Mouse (Mus musculus): ENCODE results near the gene Tes. TPM values are rescaled to one million over a fixed set of nuclear protein-coding genes. Genes with fewer than 3 reads are reported as not detected.
"Not testable (repeated sequence)": the region's sequence is repeated elsewhere in the genome, so short reads cannot be mapped to it uniquely, and the experiment has no call there.

Tes gene
- 1 to 10 TPM; 3.0 to 3.5 TPM for total RNA-seq (2021)

DNA sequence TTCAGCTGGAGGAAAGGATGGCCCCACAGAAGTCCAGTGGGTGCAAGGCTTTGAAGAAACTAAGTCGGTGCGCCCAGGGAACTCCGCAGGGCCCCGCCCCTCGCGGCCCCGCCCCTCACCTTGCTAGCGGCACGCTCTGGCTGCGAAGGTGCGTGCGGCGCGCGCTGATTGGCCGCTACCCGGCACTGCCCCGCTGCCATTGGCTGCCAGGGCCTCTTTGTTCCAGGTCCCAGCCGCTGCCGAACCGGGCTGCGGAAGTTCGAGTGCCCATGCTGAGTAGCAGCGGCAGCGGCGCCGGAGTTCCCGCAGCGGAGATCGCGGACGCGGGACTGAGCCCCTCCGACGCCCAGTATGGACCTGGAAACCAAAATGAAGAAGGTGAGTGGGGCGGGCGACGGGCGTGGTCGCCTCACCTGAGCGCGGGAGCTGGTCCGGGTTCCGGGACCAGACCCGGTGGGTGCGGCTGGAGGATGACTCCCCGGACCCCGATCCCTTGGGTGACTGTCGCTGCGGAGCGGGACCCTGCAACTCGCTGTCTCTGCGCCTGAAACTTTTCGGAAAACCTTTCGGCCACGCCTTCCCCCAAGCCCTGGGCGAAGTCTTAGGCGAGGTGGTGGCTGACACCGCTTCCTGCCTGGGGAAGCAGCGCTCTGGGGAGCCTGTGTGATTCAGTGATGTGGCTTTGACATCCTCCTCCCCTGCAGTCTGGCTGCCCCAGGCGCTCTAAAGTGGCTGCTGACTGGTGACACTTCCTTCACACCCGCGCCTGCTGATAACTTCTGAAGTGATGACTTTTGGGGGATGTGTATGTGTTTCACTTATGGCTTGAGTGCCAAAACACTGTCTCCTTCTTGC is at the start of gene Tes:
TSS of gene Tes (plus strand) at position 214 of the 855 bp plus-strand sequence.
- peak; percentile 52 for DNase-seq (ENCODE audit: low spot score)
- intact Hi-C loops (cut with DNase I), result no loop called here

DNA sequence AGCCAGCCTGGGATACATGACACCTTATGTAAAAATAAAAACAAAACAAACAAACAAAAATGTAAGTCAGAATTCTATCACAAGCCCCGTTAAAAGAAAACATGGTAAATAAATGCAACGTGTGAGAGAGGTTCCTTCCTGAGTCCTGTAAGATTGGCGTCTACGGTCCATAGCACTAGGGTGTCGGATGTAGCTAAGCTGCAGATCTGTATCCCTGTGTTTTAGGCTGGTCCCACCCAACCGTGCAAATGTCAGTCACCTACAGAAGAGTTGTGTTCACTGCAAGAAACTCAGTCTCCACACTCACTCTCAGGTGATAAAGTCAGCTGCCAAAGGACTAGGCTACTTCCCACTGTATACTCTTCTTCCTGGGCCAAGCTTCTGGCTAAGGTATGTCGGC is 39.1 kb upstream of the Tes start:
- DNase-seq (ENCODE audit: low spot score), result no peak
- intact Hi-C loops (cut with DNase I), result loop anchor here (5.0 to 10.0 kb wide), 2 partner anchors 331 to 559 kb away; no protein-coding TSS in a partner anchor

DNA sequence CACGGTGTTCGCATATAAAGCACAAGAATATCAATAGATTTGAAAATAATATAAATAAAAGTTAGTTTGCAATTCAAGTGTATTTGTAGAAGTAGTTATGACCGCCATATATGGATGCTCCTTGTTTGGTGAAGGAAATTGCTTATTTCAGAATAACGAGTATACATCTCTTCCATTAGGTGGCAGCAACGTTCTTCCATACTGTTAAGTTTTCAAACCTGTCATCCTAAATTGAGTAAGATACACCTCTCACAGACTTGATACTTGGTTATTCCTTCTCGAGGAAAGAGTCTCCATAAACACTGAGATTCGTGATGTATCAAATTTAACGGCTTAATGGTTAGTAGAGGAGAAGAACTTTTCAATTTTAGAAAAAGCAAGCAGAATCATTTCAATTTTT is 37.4 kb upstream of the Tes start:
- intact Hi-C loops (cut with DNase I), result loop anchor here (1.0 to 10.0 kb wide), 3 partner anchors 60 to 557 kb away; no protein-coding TSS in a partner anchor
- no peak for DNase-seq (ENCODE audit: low spot score)

DNA sequence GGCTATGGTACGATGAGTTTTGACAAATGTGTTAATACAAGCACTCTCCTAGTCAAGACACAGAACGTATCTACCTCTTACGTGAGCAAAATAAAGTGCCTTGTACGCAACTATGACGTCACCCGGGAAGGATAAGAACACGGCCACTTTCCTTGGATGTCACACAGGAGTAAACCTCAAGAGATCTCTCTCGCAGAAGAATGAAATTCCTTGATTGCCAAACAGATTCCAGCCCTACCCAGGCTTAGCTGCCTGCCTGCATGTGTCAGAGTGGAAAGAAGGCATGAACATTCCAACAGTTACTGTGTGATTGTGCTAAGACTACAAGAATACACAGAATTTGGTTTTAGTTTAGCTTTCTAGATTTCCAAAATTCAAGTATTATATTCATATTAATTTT is 36.1 kb upstream of the Tes start:
- intact Hi-C loops (cut with DNase I), result loop anchor here (5.0 to 10.0 kb wide), 2 partner anchors 328 to 556 kb away; no protein-coding TSS in a partner anchor
- no peak for DNase-seq (ENCODE audit: low spot score)

DNA sequence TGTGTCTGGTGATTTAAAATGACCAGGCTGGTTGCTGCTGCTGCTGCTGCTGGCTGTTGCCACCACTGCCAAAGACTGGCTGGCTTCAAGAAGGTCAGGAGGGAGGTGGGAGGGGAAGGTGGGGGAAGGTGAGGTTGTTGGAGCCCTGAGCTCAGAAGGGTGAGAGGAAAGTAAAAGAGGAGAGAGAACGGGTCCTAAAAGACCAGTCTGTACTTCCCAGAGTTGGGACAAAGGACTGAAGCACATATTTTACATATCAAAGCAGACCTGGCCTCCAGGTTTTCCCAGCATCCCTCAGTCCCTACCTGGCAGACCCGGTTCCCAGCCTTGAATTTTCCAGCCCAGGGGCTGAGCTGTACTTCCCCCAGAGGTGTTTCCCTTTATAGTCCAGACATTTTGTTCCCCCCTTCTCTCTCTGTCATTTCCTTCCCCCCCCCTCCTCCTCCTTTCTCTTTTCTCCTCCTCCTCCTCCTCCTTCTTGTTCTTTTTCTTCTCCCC is 32.7 kb upstream of the Tes start:
- no peak for DNase-seq (ENCODE audit: low spot score)
- intact Hi-C loops (cut with DNase I), result no loop called here

DNA sequence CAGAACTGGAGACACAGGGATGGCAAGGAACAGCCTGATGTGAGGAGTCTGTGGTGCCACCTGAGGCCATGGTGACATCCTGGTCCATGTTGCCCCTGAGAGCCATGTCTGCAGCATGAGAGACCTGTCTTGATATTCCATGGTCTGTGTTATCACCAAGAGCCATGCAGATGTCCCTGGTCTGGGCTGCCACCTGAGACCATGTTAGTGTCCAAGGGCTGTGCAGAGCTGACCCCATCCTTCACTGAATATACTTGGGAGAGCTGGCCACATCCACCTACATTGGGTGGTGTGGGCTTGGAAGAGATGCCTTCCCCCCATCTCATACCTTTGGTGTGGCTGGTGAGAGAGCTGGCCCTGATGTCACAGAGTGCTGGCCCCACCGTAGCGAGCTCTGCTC is 30.9 kb upstream of the Tes start:
- no peak for DNase-seq (ENCODE audit: low spot score)
- intact Hi-C loops (cut with DNase I), result no loop called here

DNA sequence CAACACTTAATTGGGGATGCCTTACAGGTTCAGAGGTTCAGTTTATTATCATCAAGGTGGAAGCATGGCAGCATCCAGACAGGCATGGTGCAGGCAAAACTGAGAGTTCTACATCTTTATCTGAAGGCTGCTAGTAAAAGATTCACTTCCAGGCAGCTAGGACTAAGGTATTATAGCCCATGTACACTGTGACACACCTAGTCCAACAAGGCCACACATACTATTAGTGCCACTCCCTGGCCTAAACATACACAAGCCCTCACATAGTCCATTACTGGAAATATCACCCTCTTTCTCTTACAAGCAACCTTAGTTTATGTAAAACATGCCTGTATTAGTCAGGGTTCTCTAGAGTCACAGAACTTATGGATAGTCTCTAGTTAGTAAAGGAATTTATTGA is 29.7 kb upstream of the Tes start:
- no peak for DNase-seq (ENCODE audit: low spot score)
- intact Hi-C loops (cut with DNase I), result no loop called here

DNA sequence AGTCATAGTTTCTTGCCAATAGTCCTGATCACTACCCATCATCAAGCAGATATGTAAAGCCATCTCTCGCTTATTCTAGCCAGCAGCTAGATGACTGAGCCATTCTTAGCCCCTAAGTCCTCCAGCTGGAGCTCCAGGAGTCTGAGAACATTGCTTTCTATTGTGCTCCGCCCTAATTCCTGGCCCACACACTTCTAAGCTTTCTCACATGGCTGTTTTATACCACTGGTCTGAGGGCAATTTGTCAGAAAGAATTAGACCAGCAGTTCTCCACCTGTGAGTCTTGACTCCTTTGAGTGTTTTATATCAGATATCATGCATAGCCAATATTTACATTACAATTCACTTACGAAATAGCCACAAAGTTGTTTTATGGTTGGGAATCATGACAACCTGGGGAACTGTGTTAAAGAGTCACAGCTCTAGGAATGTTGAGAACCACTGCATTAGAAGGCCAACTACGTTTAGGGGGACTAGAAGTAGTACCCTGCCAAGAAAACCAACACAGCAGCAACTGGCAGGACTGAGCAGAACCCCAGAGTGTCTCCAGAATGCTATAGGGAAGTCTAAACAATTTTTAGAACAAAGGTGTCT is 13.4 kb upstream of the Tes start:
- intact Hi-C loops (cut with DNase I), result no loop called here
- DNase-seq (ENCODE audit: low spot score), result no peak

DNA sequence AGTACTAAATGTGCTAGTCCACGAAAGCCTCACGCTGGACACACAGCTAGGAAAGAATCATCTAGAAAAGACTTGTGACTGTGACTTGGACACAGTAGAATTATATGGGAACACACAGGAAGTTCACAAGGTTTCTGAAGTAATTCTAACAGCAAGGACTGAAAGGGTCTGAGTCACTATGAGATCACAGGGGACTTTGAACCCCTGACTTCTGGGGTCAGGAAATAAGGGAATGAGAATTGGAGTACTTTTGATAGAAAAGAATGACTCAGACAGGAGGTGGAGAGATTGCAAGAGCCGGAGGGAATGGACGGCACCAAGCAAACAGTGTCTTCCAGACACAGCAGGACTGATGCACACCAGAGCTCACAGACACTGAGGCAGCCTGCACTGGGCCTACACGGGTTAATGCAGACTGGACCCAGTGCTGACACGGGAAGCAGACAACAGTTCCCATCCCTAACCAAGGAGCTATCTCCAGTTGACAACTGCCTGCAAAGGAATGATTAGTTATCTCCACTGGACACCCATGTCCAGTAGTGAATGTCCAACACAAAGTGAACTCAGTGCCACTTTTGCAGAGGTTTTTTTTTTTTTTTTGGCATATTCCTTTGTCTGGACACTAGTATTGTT is 11.8 kb upstream of the Tes start:
- intact Hi-C loops (cut with DNase I), result no loop called here
- no peak for DNase-seq (ENCODE audit: low spot score)

DNA sequence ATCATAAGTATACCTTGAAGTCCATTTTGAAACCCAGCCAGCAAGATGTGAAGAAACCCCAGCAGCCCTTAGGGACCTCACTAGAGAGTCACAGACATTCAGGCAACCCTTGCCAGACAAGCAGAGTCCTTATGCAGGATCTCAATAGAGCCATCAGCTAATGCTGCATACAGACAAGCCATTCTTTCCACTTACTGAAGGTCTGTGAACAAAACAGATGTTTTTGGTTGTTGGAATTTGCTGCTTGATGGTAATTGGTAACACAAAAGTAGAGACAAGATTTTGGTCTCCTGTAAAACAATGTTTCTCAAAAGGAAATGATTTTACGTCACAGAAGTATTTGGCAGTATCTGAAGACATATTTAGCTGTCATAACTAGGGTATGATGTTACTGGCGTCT is 10.2 kb upstream of the Tes start:
- intact Hi-C loops (cut with DNase I), result no loop called here
- DNase-seq (ENCODE audit: low spot score), result no peak

DNA sequence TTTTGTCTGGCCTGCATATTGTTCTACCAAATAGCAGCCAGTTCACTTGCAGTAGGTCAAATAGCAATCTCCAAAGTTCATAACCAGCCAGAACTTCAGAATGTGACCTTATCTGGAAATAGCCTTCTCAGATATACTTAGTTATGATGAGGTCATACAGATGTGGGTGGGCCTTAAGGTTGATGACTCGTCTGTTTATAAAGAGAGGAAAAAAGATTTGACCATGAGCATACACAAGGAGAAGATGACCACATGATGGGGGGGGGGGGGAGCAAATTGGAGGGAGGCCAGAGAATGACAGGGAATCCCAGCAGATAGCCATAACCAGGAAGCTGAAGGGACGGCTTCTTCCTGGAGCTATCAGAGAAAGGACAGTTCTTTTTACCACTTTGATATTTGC is 9.3 kb upstream of the Tes start:
- DNase-seq (ENCODE audit: low spot score), result no peak
- intact Hi-C loops (cut with DNase I), result no loop called here

DNA sequence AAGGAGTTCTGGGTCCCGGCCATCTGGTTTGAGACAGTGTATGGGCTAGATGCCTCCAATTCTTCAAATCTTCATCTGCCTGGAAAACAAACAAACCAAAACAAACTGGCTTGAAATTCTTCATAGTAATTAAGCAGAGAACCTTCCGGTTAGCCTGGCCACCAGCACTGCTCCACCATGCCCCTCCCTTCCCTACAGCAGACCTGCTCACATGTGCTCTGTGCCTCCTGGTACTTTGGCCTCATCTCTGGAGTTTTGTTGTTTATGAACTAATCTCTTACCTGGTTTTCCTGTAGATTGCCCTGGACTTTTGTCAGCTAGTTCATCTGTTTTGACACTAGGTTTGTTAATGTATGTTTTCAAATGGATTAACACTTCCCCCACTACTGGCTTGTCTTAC is 5.4 kb upstream of the Tes start:
- intact Hi-C loops (cut with DNase I), result no loop called here
- no peak for DNase-seq (ENCODE audit: low spot score)

DNA sequence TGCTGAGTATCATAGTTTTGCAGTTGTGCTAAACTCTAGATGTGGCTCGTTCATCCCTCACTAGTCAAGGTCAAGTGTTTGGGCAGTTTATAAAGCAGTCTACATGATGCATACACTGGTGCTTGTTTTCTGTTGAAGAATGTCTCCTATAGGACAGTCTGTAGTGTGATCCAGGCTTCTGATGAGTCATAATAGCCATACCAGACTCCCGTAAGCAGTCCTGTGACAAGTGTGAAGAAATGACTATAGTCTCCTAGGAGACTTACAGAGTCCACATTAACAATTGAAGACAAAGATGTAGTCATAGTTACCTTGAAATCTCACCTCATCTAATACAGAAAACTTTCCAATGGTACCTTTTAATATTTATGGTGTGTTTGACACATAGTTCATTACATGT is 4.8 kb upstream of the Tes start:
- DNase-seq (ENCODE audit: low spot score), result no peak
- intact Hi-C loops (cut with DNase I), result no loop called here

DNA sequence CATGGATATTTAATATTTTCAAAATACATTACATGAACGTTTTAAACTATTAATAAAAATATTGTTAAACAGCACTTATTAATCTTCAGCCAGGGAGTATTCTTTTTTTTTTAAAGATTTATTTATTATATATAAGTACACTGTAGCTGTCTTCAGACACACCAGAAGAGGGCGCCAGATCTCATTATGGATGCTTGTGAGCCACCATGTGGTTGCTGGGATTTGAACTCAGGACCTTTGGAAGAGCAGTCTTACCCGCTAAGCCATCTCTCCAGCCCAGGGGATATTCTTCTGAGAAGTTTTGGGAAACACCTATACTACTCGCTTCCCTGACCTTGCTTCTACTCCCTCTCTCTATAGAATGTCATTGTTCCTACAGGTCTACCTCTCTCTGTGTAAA is 3.1 kb upstream of the Tes start:
- intact Hi-C loops (cut with DNase I); DNase-seq (ENCODE audit: low spot score): not testable (repeated sequence)

DNA sequence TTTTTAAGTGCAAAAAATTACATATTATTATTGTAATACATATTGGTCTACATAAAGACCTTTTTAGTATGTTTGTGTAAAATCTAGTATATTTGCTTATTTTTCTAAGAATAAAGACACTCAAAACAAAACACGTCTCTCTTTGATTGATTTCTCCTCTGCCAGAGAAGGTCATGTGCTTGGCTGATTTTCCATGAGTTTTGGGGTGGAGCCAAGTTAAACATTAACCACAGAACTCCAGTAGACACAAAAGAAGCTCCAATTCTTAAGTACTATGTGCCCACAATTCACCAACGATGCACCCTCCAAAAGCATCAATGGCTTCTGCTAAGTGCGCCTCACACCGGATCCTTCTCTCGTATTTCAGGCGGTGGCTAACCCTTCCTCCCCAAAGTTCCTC is 2.6 kb upstream of the Tes start:
- DNase-seq (ENCODE audit: low spot score), result no peak
- intact Hi-C loops (cut with DNase I), result no loop called here

DNA sequence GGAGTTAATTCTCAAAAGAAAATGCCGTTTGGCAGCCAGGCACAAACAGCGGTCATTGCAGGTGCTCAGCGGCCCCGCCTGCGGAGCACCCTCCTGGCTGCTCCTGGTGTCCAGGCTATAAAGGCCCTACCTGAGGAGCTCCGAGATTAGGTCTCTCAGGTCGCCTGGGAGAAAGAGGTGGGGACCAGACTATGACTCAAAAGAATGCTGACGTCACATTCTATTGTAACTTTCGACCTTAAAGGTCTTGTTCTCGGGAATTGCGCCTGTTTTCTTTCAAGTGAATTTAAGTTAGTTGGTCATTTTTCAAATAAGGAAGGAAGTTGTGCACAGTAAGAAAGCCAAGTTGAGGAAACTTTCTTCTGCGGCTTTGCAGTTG is 831 bp downstream of the Tes start:
- no peak for DNase-seq (ENCODE audit: low spot score)
- intact Hi-C loops (cut with DNase I), result no loop called here

DNA sequence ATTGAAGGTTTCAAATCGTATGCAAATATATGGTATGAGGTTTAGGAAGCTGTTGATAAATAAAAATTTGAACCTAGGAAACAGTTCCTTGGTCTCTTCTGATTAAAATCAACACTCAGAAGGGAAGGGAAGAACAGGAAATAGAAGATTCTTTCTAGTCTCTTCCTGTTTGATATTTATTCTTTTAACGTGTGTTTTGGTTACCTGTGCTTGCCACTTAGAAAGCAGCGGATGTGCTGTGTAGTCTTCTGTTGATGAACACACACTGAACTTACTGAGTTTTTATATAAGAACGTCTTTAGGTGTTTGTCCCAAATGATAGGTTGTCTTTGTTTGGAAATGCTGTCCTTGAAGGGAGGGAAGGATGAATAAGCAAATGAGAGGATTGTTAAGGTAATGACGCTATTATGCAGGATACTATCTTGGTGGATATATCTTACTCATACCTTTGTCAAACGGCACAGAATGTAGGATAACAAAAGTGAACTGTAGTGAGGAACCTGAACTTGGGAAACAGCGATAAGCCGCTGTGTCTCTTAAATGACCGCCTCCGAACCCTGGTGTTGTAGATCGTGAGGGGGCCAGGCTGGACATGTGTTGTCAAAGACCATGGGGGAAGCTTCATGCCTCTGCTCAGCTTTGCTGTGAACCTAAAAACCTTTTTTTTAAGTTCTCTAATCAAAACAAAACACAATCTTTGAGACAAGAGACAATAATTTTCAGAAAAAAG is 1.4 kb downstream of the Tes start:
- intact Hi-C loops (cut with DNase I), result no loop called here
- no peak for DNase-seq (ENCODE audit: low spot score)

DNA sequence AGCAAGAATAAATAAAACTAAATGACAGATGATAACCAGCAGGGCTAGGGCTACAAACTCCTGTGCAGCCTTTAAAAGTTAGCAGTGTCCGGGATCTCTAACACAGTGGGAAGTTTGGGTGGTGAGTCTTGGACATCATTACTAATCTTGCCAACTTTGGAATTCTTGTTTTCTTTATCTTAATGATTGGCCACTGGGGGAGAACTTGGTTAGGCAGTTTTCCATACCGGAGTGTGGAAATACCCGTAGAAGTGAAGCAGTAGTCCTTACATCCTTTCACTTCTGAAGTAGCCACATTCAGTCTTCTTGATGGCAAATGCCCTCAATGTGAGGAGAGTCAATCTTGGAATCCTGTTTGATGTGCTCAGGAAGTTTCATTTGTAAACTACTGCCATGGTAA is 7.0 kb downstream of the Tes start:
- DNase-seq (ENCODE audit: low spot score), result no peak
- intact Hi-C loops (cut with DNase I), result no loop called here

DNA sequence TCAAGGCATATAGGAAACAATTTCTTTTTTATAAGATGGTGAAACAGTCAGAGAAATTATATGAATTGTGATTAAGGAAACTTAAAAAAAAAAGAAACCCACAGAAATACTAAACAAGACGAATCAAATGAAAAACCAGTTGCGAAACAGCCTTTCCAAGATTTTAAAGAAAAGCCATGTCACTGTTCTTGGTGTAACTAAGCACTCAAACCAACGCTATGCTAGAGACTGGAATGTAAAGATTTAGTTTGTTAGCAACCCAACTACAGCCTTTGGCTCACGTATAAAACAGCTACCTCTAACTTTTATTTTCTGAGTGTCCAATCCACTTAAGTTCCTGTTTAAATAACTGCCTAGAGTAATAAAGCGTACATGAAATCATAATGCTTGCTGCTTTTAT is 7.4 kb downstream of the Tes start:
- intact Hi-C loops (cut with DNase I), result no loop called here
- DNase-seq (ENCODE audit: low spot score), result no peak

DNA sequence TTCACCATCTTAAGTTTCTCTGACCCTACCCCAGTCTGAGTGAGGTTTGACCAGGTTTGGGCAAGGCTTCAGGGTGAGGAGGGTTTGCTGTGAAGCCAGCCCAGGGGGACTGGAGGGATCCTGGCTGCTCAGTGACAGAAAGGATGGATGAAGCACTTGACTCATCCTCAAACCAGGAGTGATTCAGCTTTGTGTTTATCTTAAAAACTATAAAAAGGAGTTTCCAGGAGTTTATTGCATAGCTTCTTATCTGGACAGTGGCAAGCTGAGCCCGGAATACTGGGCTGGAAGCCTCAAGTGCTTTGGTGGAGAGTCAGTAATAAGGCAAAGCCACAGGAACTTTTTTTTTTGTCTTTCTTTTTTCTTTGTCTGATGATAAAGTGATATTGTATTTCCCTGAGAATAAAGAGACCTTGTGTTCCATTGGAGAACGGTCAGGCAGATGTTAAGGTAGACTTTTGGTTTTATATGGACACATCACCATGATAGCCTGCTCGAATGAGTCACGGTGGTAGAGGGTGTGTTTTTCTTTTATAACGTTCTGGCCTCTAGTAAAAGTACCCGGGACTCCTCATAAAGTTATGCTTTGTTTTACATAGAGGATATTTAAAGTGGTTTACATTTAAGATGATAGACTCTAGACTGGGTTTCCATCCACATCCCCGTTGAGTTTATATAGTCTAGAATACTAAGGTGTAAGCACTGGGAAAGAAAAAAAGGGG is 8.0 kb downstream of the Tes start:
- no peak for DNase-seq (ENCODE audit: low spot score)
- intact Hi-C loops (cut with DNase I), result no loop called here

Measured in heart, postnatal 25 days (tissue).